Mouse (Mus musculus): Measurements from ENCODE around the gene BC051142. TPM values are rescaled to one million over a fixed set of nuclear protein-coding genes. Genes with fewer than 3 reads are reported as not detected.
"Not testable (repeated sequence)": the region's sequence is repeated elsewhere in the genome, so short reads cannot be mapped to it uniquely, and the experiment has no call there.

Gene BC051142
- polyA plus RNA-seq, 2 experiments: 0.85 to 1.4 TPM

- Histone ChIP-seq H3K27me3 (ENCODE audit: control insufficient read depth, insufficient read depth, low read length) (no peaks in the 10 kb centered on the region), H3K36me3 (ENCODE audit: control insufficient read depth, insufficient read depth, low read length) (no peaks in the 10 kb centered on the region), H3K4me1 (ENCODE audit: control insufficient read depth, insufficient read depth, low read length) (no peaks in the 10 kb centered on the region), H3K9ac (ENCODE audit: low read depth, low read length, severe bottlenecking) (no peak overlapping the region), H3K4me2 (replicated peaks; ENCODE audit: low read depth, low read length, severe bottlenecking) (no peak overlapping the region), H3K9me3 (ENCODE audit: control insufficient read depth, low read length) (no peaks in the 10 kb centered on the region), H3K27ac (replicated peaks; ENCODE audit: low read depth, low read length) (no peak overlapping the region), H3K4me3 (replicated peaks; ENCODE audit: low read length) (no peak overlapping the region)
- DNase-seq (ENCODE audit: low spot score) (no peak), ATAC-seq (ENCODE audit: low FRiP score, low read depth) (no peak)
- TF ChIP-seq POLR2A (IDR thresholded peaks at IDR 0.05; ENCODE audit: borderline replicate concordance, extremely low read depth, insufficient read depth, insufficient read length): no peak
These were observed 94.2 kb downstream of the BC051142 start for GRCm38 (mm10) chr17:34492796-34493195.

- not testable (repeated sequence) for DNase-seq (ENCODE audit: low spot score); H3K4me3 ChIP-seq (replicated peaks; ENCODE audit: low read length); ATAC-seq (ENCODE audit: low FRiP score, low read depth); H3K4me2 ChIP-seq (replicated peaks; ENCODE audit: low read depth, low read length, severe bottlenecking); H3K9me3 ChIP-seq (ENCODE audit: control insufficient read depth, low read length); H3K36me3 ChIP-seq (ENCODE audit: control insufficient read depth, insufficient read depth, low read length); H3K9ac ChIP-seq (ENCODE audit: low read depth, low read length, severe bottlenecking); H3K27ac ChIP-seq (replicated peaks; ENCODE audit: low read depth, low read length); H3K4me1 ChIP-seq (ENCODE audit: control insufficient read depth, insufficient read depth, low read length); H3K27me3 ChIP-seq (ENCODE audit: control insufficient read depth, insufficient read depth, low read length)
- 81% methylated on average over 2 of the region's 2 CpGs for WGBS
These were observed 96.5 kb downstream of the BC051142 start for GRCm38 (mm10) chr17:34495156-34495555.

GRCm38 (mm10) chr17:34496539-34496938, 97.9 kb downstream of the BC051142 start:
- WGBS: 93% methylated on average over 1 of the region's 2 CpGs
- H3K4me1 ChIP-seq (ENCODE audit: control insufficient read depth, insufficient read depth, low read length): no peaks in the 10 kb centered on the region
- ATAC-seq (ENCODE audit: low FRiP score, low read depth): no peak
- no peak for TF ChIP-seq POLR2A (IDR thresholded peaks at IDR 0.05; ENCODE audit: borderline replicate concordance, extremely low read depth, insufficient read depth, insufficient read length)
- H3K9me3 ChIP-seq (ENCODE audit: control insufficient read depth, low read length): no peaks in the 10 kb centered on the region
- no peak overlapping the region for H3K4me3 ChIP-seq (replicated peaks; ENCODE audit: low read length)
- H3K27me3 ChIP-seq (ENCODE audit: control insufficient read depth, insufficient read depth, low read length): no peaks in the 10 kb centered on the region
- no peak overlapping the region for H3K9ac ChIP-seq (ENCODE audit: low read depth, low read length, severe bottlenecking)
- DNase-seq (ENCODE audit: low spot score): no peak
- no peak overlapping the region for H3K27ac ChIP-seq (replicated peaks; ENCODE audit: low read depth, low read length)
- H3K4me2 ChIP-seq (replicated peaks; ENCODE audit: low read depth, low read length, severe bottlenecking): no peak overlapping the region
- H3K36me3 ChIP-seq (ENCODE audit: control insufficient read depth, insufficient read depth, low read length): no peaks in the 10 kb centered on the region

- H3K27me3 ChIP-seq (ENCODE audit: control insufficient read depth, insufficient read depth, low read length); H3K4me1 ChIP-seq (ENCODE audit: control insufficient read depth, insufficient read depth, low read length); DNase-seq (ENCODE audit: low spot score); H3K4me3 ChIP-seq (replicated peaks; ENCODE audit: low read length); H3K4me2 ChIP-seq (replicated peaks; ENCODE audit: low read depth, low read length, severe bottlenecking); ATAC-seq (ENCODE audit: low FRiP score, low read depth); H3K36me3 ChIP-seq (ENCODE audit: control insufficient read depth, insufficient read depth, low read length); H3K9me3 ChIP-seq (ENCODE audit: control insufficient read depth, low read length); H3K9ac ChIP-seq (ENCODE audit: low read depth, low read length, severe bottlenecking); H3K27ac ChIP-seq (replicated peaks; ENCODE audit: low read depth, low read length): not testable (repeated sequence)
- WGBS: 70% methylated on average over 3 of the region's 3 CpGs
These were observed 98.7 kb downstream of the BC051142 start for GRCm38 (mm10) chr17:34497319-34497718.

GRCm38 (mm10) chr17:34497726-34498125, 99.1 kb downstream of the BC051142 start:
- H3K4me2 ChIP-seq (replicated peaks; ENCODE audit: low read depth, low read length, severe bottlenecking); ATAC-seq (ENCODE audit: low FRiP score, low read depth); H3K27me3 ChIP-seq (ENCODE audit: control insufficient read depth, insufficient read depth, low read length); H3K9me3 ChIP-seq (ENCODE audit: control insufficient read depth, low read length); DNase-seq (ENCODE audit: low spot score); H3K4me3 ChIP-seq (replicated peaks; ENCODE audit: low read length); H3K36me3 ChIP-seq (ENCODE audit: control insufficient read depth, insufficient read depth, low read length); H3K9ac ChIP-seq (ENCODE audit: low read depth, low read length, severe bottlenecking); H3K27ac ChIP-seq (replicated peaks; ENCODE audit: low read depth, low read length); H3K4me1 ChIP-seq (ENCODE audit: control insufficient read depth, insufficient read depth, low read length): not testable (repeated sequence)
- 61% methylated on average over 2 of the region's 4 CpGs for WGBS

- no peak overlapping the region for H3K27ac ChIP-seq (replicated peaks; ENCODE audit: low read depth, low read length)
- no peaks in the 10 kb centered on the region for H3K27me3 ChIP-seq (ENCODE audit: control insufficient read depth, insufficient read depth, low read length)
- H3K36me3 ChIP-seq (ENCODE audit: control insufficient read depth, insufficient read depth, low read length): no peaks in the 10 kb centered on the region
- H3K9ac ChIP-seq (ENCODE audit: low read depth, low read length, severe bottlenecking): no peak overlapping the region
- no peak overlapping the region for H3K4me3 ChIP-seq (replicated peaks; ENCODE audit: low read length)
- no peak for ATAC-seq (ENCODE audit: low FRiP score, low read depth)
- no peaks in the 10 kb centered on the region for H3K4me1 ChIP-seq (ENCODE audit: control insufficient read depth, insufficient read depth, low read length)
- no peaks in the 10 kb centered on the region for H3K9me3 ChIP-seq (ENCODE audit: control insufficient read depth, low read length)
- no peak for TF ChIP-seq POLR2A (IDR thresholded peaks at IDR 0.05; ENCODE audit: borderline replicate concordance, extremely low read depth, insufficient read depth, insufficient read length)
- no peak overlapping the region for H3K4me2 ChIP-seq (replicated peaks; ENCODE audit: low read depth, low read length, severe bottlenecking)
- DNase-seq (ENCODE audit: low spot score): no peak
These were observed 109.0 kb downstream of the BC051142 start for GRCm38 (mm10) chr17:34507591-34507990.

Other genes with a start within 250 kb of the BC051142 start
- 4.2 and 6.9 TPM in 2 replicates for gene H2-DMb1, start 245.7 kb upstream of the BC051142 start, polyA plus RNA-seq (2012; rRNA removed)
- gene H2-DMb1, start 245.7 kb upstream of the BC051142 start, polyA plus RNA-seq (2014; fragmentation: Nextera tagmentation; extraction: Ambion mirVana): 2.4 and 2.7 TPM in 2 replicates
- gene Tap1, start 211.3 kb upstream of the BC051142 start, polyA plus RNA-seq (2012; rRNA removed): 11.0 and 12.1 TPM in 2 replicates
- 11.2 and 14.2 TPM in 2 replicates for gene Tap1, start 211.3 kb upstream of the BC051142 start, polyA plus RNA-seq (2014; fragmentation: Nextera tagmentation; extraction: Ambion mirVana)
- gene Psmb9, start 211.1 kb upstream of the BC051142 start, polyA plus RNA-seq (2012; rRNA removed): 2.2 and 3.7 TPM in 2 replicates
- gene Psmb9, start 211.1 kb upstream of the BC051142 start, polyA plus RNA-seq (2014; fragmentation: Nextera tagmentation; extraction: Ambion mirVana): 3.4 and 3.9 TPM in 2 replicates
- gene Psmb8, start 201.1 kb upstream of the BC051142 start, polyA plus RNA-seq (2012; rRNA removed): 6.8 and 7.3 TPM in 2 replicates
- gene Psmb8, start 201.1 kb upstream of the BC051142 start, polyA plus RNA-seq (2014; fragmentation: Nextera tagmentation; extraction: Ambion mirVana): 9.2 and 9.4 TPM in 2 replicates
- gene Tap2, start 195.3 kb upstream of the BC051142 start, polyA plus RNA-seq (2012; rRNA removed): 2.9 and 3.0 TPM in 2 replicates
- 2.3 and 2.4 TPM in 2 replicates for gene Tap2, start 195.3 kb upstream of the BC051142 start, polyA plus RNA-seq (2014; fragmentation: Nextera tagmentation; extraction: Ambion mirVana)
- gene H2-Ob, start 159.9 kb upstream of the BC051142 start, polyA plus RNA-seq (2012; rRNA removed): 0.06 and 0.23 TPM in 2 replicates
- gene H2-Ob, start 159.9 kb upstream of the BC051142 start, polyA plus RNA-seq (2014; fragmentation: Nextera tagmentation; extraction: Ambion mirVana): 0.11 TPM in 1 of 2 replicates, not detected in the other
- gene H2-Ab1, start 141.1 kb upstream of the BC051142 start, polyA plus RNA-seq (2012; rRNA removed): 4.8 and 5.6 TPM in 2 replicates
- gene H2-Ab1, start 141.1 kb upstream of the BC051142 start, polyA plus RNA-seq (2014; fragmentation: Nextera tagmentation; extraction: Ambion mirVana): 7.6 and 8.0 TPM in 2 replicates
- gene H2-Aa, start 111.0 kb upstream of the BC051142 start, polyA plus RNA-seq (2012; rRNA removed): 2.0 and 2.9 TPM in 2 replicates
- gene H2-Aa, start 111.0 kb upstream of the BC051142 start, polyA plus RNA-seq (2014; fragmentation: Nextera tagmentation; extraction: Ambion mirVana): 4.1 and 4.5 TPM in 2 replicates
- gene H2-Eb1, start 93.0 kb upstream of the BC051142 start, polyA plus RNA-seq (2012; rRNA removed): 1.6 and 2.4 TPM in 2 replicates
- gene H2-Eb1, start 93.0 kb upstream of the BC051142 start, polyA plus RNA-seq (2014; fragmentation: Nextera tagmentation; extraction: Ambion mirVana): 3.4 and 4.6 TPM in 2 replicates
- gene H2-Eb2, start 73.2 kb upstream of the BC051142 start, polyA plus RNA-seq (2012; rRNA removed): not detected in 2 replicates
- not detected in 2 replicates for gene H2-Eb2, start 73.2 kb upstream of the BC051142 start, polyA plus RNA-seq (2014; fragmentation: Nextera tagmentation; extraction: Ambion mirVana)
- gene Btnl2, start 44.0 kb upstream of the BC051142 start, polyA plus RNA-seq (2012; rRNA removed): 0.14 TPM in 2 replicates
- 0.07 and 0.11 TPM in 2 replicates for gene Btnl2, start 44.0 kb upstream of the BC051142 start, polyA plus RNA-seq (2014; fragmentation: Nextera tagmentation; extraction: Ambion mirVana)
- not detected in 2 replicates for gene Btnl1, start 21.7 kb upstream of the BC051142 start, polyA plus RNA-seq (2012; rRNA removed)
- not detected in 2 replicates for gene Btnl1, start 21.7 kb upstream of the BC051142 start, polyA plus RNA-seq (2014; fragmentation: Nextera tagmentation; extraction: Ambion mirVana)
- 0.05 TPM in 1 of 2 replicates, not detected in the other for gene Btnl4, start 78.5 kb downstream of the BC051142 start, polyA plus RNA-seq (2012; rRNA removed)
- not detected in 2 replicates for gene Btnl4, start 78.5 kb downstream of the BC051142 start, polyA plus RNA-seq (2014; fragmentation: Nextera tagmentation; extraction: Ambion mirVana)
- gene Btnl6, start 118.5 kb downstream of the BC051142 start, polyA plus RNA-seq (2012; rRNA removed): not detected in 2 replicates
- not detected in 2 replicates for gene Btnl6, start 118.5 kb downstream of the BC051142 start, polyA plus RNA-seq (2014; fragmentation: Nextera tagmentation; extraction: Ambion mirVana)
- gene Notch4, start 165.4 kb downstream of the BC051142 start, polyA plus RNA-seq (2012; rRNA removed): 9.6 and 13.3 TPM in 2 replicates
- gene Notch4, start 165.4 kb downstream of the BC051142 start, polyA plus RNA-seq (2014; fragmentation: Nextera tagmentation; extraction: Ambion mirVana): 4.3 and 5.7 TPM in 2 replicates
- 3.7 and 4.0 TPM in 2 replicates for gene Gpsm3, start 191.0 kb downstream of the BC051142 start, polyA plus RNA-seq (2012; rRNA removed)
- 7.6 and 7.9 TPM in 2 replicates for gene Gpsm3, start 191.0 kb downstream of the BC051142 start, polyA plus RNA-seq (2014; fragmentation: Nextera tagmentation; extraction: Ambion mirVana)
- gene Pbx2, start 192.4 kb downstream of the BC051142 start, polyA plus RNA-seq (2012; rRNA removed): 141 and 149 TPM in 2 replicates
- gene Pbx2, start 192.4 kb downstream of the BC051142 start, polyA plus RNA-seq (2014; fragmentation: Nextera tagmentation; extraction: Ambion mirVana): 13.5 and 17.0 TPM in 2 replicates
- gene Ager, start 199.0 kb downstream of the BC051142 start, polyA plus RNA-seq (2012; rRNA removed): 12.2 and 13.2 TPM in 2 replicates
- gene Ager, start 199.0 kb downstream of the BC051142 start, polyA plus RNA-seq (2014; fragmentation: Nextera tagmentation; extraction: Ambion mirVana): 2.1 and 2.9 TPM in 2 replicates
- 103 and 112 TPM in 2 replicates for gene Rnf5, start 204.9 kb downstream of the BC051142 start, polyA plus RNA-seq (2012; rRNA removed)
- 79.5 and 83.6 TPM in 2 replicates for gene Rnf5, start 204.9 kb downstream of the BC051142 start, polyA plus RNA-seq (2014; fragmentation: Nextera tagmentation; extraction: Ambion mirVana)
- gene Agpat1, start 205.4 kb downstream of the BC051142 start, polyA plus RNA-seq (2012; rRNA removed): 150 and 223 TPM in 2 replicates
- gene Agpat1, start 205.4 kb downstream of the BC051142 start, polyA plus RNA-seq (2014; fragmentation: Nextera tagmentation; extraction: Ambion mirVana): 53.3 and 55.4 TPM in 2 replicates
- gene Egfl8, start 217.2 kb downstream of the BC051142 start, polyA plus RNA-seq (2012; rRNA removed): 11.3 and 12.8 TPM in 2 replicates
- gene Egfl8, start 217.2 kb downstream of the BC051142 start, polyA plus RNA-seq (2014; fragmentation: Nextera tagmentation; extraction: Ambion mirVana): 8.1 and 8.7 TPM in 2 replicates
- gene Ppt2, start 229.7 kb downstream of the BC051142 start, polyA plus RNA-seq (2012; rRNA removed): 39.6 and 52.4 TPM in 2 replicates
- 27.0 and 29.9 TPM in 2 replicates for gene Ppt2, start 229.7 kb downstream of the BC051142 start, polyA plus RNA-seq (2014; fragmentation: Nextera tagmentation; extraction: Ambion mirVana)
- gene Prrt1, start 230.7 kb downstream of the BC051142 start, polyA plus RNA-seq (2012; rRNA removed): 5.5 and 5.7 TPM in 2 replicates
- 0.40 and 0.94 TPM in 2 replicates for gene Prrt1, start 230.7 kb downstream of the BC051142 start, polyA plus RNA-seq (2014; fragmentation: Nextera tagmentation; extraction: Ambion mirVana)
- gene Fkbpl, start 245.9 kb downstream of the BC051142 start, polyA plus RNA-seq (2012; rRNA removed): 5.1 TPM in 2 replicates
- gene Fkbpl, start 245.9 kb downstream of the BC051142 start, polyA plus RNA-seq (2014; fragmentation: Nextera tagmentation; extraction: Ambion mirVana): 11.9 and 12.5 TPM in 2 replicates
- gene Atf6b, start 248.3 kb downstream of the BC051142 start, polyA plus RNA-seq (2012; rRNA removed): 104 and 121 TPM in 2 replicates
- gene Atf6b, start 248.3 kb downstream of the BC051142 start, polyA plus RNA-seq (2014; fragmentation: Nextera tagmentation; extraction: Ambion mirVana): 68.3 and 80.9 TPM in 2 replicates